Mouse (Mus musculus) limb, embryonic 11.5 days (tissue): ENCODE measurements at regions not wholly inside any gene's neighbourhood (a gene's known extent, or its start where the extent isn't known, plus 50 kb on each side); places are given as distances from the start of the nearest gene placed in this dataset.

Experiments used
- ATAC-seq: fragments of 200-750 bp; cut with Nextera tagmentation; 2 replicates; pipeline ENCODE4 v1.8.0; 2017; ENCODE audit warnings: low read depth; ENCODE audit not compliant: insufficient number of reproducible peaks, low FRiP score, low TSS enrichment
- DNase-seq: peaks from one replicate; pipeline ENCODE4 v3.0.0-alpha.2; 2015; ENCODE audit warnings: low spot score
- H3K27ac ChIP-seq: fragments of 300-500 bp; sonication (generic); replicated peaks from 2 replicates; pipeline ENCODE4 v1.5.1; 2014; ENCODE audit warnings: low read depth, mild to moderate bottlenecking, low read length
- H3K27me3 ChIP-seq: fragments of 300-500 bp; sonication (generic); 2 replicates; pipeline ENCODE4 v1.6.1; 2014; ENCODE audit warnings: mild to moderate bottlenecking, low read length, mixed read lengths; ENCODE audit not compliant: control insufficient read depth, insufficient read depth
- H3K36me3 ChIP-seq: fragments of 300-500 bp; sonication (generic); 2 replicates; pipeline ENCODE4 v1.6.1; 2014; ENCODE audit warnings: mild to moderate bottlenecking, low read length, moderate library complexity, mixed read lengths; ENCODE audit not compliant: control insufficient read depth, insufficient read depth
- H3K4me1 ChIP-seq: fragments of 300-500 bp; sonication (generic); 2 replicates; pipeline ENCODE4 v1.6.1; 2014; ENCODE audit warnings: low read length, mixed read lengths; ENCODE audit not compliant: control insufficient read depth, insufficient read depth
- H3K4me2 ChIP-seq: fragments of 300-500 bp; sonication (generic); 2 replicates; pipeline ENCODE4 v1.6.1; 2014; ENCODE audit warnings: low read depth, mild to moderate bottlenecking, moderate library complexity; ENCODE audit not compliant: severe bottlenecking
- H3K4me3 ChIP-seq: fragments of 300-500 bp; sonication (generic); 2 replicates; pipeline ENCODE4 v1.5.1; 2014; ENCODE audit warnings: low read depth, low read length
- H3K9ac ChIP-seq: fragments of 300-500 bp; sonication (generic); 2 replicates; pipeline ENCODE4 v1.6.1; 2014; ENCODE audit warnings: mild to moderate bottlenecking, low read length
- H3K9me3 ChIP-seq: fragments of 300-500 bp; sonication (generic); 2 replicates; pipeline ENCODE4 v1.6.1; 2016; ENCODE audit warnings: low read length; ENCODE audit not compliant: control insufficient read depth
- WGBS: fragments of 180-500 bp; shearing (Covaris S2); extraction: QIAGEN DNeasy Blood & Tissue Kit; methylation state at CpG from one replicate; pipeline ENCODE4 v1.1.7; 2014; 5-methylcytosine and 5-hydroxymethylcytosine counted together

GRCm38 (mm10) chr17:88164805-88165204 is 99.7 kb upstream of the Fbxo11 start:
- no peak overlapping the region for H3K9ac ChIP-seq
- no peaks in the 10 kb centered on the region for H3K27me3 ChIP-seq
- H3K4me2 ChIP-seq = no peak overlapping the region
- no peaks in the 10 kb centered on the region for H3K4me1 ChIP-seq
- 91% methylated on average over 4 of the region's 4 CpGs for WGBS
- no peaks in the 10 kb centered on the region for H3K36me3 ChIP-seq
- H3K27ac ChIP-seq = no peak overlapping the region
- H3K4me3 ChIP-seq = no peak overlapping the region
- no peaks in the 10 kb centered on the region for H3K9me3 ChIP-seq
- ATAC-seq (no peak), DNase-seq (no peak)

DNA sequence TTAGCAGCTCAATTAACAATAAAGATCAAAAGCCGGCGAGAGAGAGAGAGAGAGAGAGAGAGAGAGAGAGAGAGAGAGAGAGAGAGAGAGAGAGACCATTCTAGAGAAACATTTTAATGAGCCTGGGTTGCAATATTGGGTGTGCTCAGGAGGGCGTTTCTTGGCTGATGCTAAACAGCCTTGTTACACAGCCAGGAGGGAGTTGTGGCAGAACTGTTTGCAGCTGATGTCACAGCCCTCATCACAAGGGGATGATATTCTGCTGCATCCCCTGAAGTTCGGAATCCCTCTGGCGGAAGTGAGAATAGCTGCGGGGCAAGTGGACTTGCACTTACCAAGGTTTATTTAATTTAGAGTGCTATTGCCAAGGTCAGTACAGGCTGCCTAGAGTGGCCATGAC is 100.7 kb upstream of the Fbxo11 start:
- no peak overlapping the region for H3K4me2 ChIP-seq
- DNase-seq = no peak
- H3K36me3 ChIP-seq = no peaks in the 10 kb centered on the region
- no peaks in the 10 kb centered on the region for H3K27me3 ChIP-seq
- no peak overlapping the region for H3K4me3 ChIP-seq
- H3K9me3 ChIP-seq = no peaks in the 10 kb centered on the region
- no peak overlapping the region for H3K27ac ChIP-seq
- no peak overlapping the region for H3K9ac ChIP-seq
- no peaks in the 10 kb centered on the region for H3K4me1 ChIP-seq
- WGBS = 81% methylated on average over 6 of the region's 6 CpGs
- no peak for ATAC-seq

GRCm38 (mm10) chr17:88168262-88169096 is 103.4 kb upstream of the Fbxo11 start:
- no peak overlapping the region for H3K9ac ChIP-seq
- no peaks in the 10 kb centered on the region for H3K36me3 ChIP-seq
- no peaks in the 10 kb centered on the region for H3K9me3 ChIP-seq
- ATAC-seq (no peak), DNase-seq (no peak)
- no peak overlapping the region for H3K4me2 ChIP-seq
- no peaks in the 10 kb centered on the region for H3K27me3 ChIP-seq
- H3K4me1 ChIP-seq = no peaks in the 10 kb centered on the region
- WGBS = 82% methylated on average over 8 of the region's 8 CpGs
- no peak overlapping the region for H3K4me3 ChIP-seq
- no peak overlapping the region for H3K27ac ChIP-seq

GRCm38 (mm10) chr17:88171606-88172005 is 106.5 kb upstream of the Fbxo11 start:
- Histone ChIP-seq H3K4me3 (no peak overlapping the region), H3K9me3 (no peaks in the 10 kb centered on the region), H3K4me1 (no peaks in the 10 kb centered on the region), H3K4me2 (no peak overlapping the region), H3K36me3 (no peaks in the 10 kb centered on the region), H3K9ac (no peak overlapping the region), H3K27ac (no peak overlapping the region), H3K27me3 (no peaks in the 10 kb centered on the region)
- DNase-seq = no peak
- no peak for ATAC-seq
- 91% methylated on average over 3 of the region's 3 CpGs for WGBS

- no peaks in the 10 kb centered on the region for H3K36me3 ChIP-seq
- no peak overlapping the region for H3K27ac ChIP-seq
- no peaks in the 10 kb centered on the region for H3K27me3 ChIP-seq
- H3K9ac ChIP-seq = no peak overlapping the region
- DNase-seq (no peak), ATAC-seq (no peak)
- 83% methylated on average over 4 of the region's 4 CpGs for WGBS
- H3K4me3 ChIP-seq = no peak overlapping the region
- no peak overlapping the region for H3K4me2 ChIP-seq
- H3K9me3 ChIP-seq = no peaks in the 10 kb centered on the region
- no peaks in the 10 kb centered on the region for H3K4me1 ChIP-seq
Measured at GRCm38 (mm10) chr17:88173354-88174032, 108.4 kb upstream of the Fbxo11 start.

GRCm38 (mm10) chr17:88174242-88174679 is 109.2 kb upstream of the Fbxo11 start:
- Histone ChIP-seq H3K4me3 (no peak overlapping the region), H3K4me2 (no peak overlapping the region), H3K4me1 (no peaks in the 10 kb centered on the region), H3K27me3 (no peaks in the 10 kb centered on the region), H3K27ac (no peak overlapping the region), H3K9ac (no peak overlapping the region), H3K9me3 (no peaks in the 10 kb centered on the region), H3K36me3 (no peaks in the 10 kb centered on the region)
- 90% methylated on average over 10 of the region's 10 CpGs for WGBS
- DNase-seq (no peak), ATAC-seq (no peak)

DNA sequence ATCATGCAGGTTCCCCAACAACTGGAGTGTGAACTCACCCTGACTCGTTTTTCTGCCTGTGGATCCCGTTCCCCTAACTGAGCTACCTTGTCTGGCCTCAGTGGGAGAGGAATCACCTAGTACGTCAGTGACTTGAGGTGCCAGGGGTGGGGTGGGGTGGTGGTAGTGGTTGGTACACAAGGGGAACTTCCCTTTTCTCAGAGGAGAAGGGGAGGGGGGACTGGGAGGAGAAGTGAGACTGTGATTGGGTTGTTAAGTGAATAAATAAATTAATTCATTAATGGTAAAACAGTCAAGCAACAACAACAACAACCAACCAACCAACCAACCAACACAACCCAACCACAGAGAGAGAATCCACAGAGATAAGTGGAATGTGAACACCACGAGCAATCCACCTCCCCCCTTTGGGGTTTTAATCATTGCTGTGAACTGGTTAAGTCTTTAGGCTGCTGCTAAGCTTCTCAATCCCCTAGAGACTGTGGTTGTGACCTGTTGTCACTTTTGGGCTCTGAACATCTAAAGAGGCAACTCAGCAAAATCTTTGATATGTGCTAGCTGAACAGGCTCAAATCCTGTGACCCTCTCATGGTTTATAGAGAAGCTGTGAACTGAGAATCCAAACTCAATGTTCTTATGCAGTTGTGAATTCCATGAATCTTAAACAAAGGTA is 111.0 kb upstream of the Fbxo11 start:
- no peaks in the 10 kb centered on the region for H3K9me3 ChIP-seq
- ATAC-seq (no peak), DNase-seq (no peak)
- no peaks in the 10 kb centered on the region for H3K4me1 ChIP-seq
- no peaks in the 10 kb centered on the region for H3K36me3 ChIP-seq
- H3K4me2 ChIP-seq = no peak overlapping the region
- 84% methylated on average over 4 of the region's 4 CpGs for WGBS
- H3K4me3 ChIP-seq = no peak overlapping the region
- H3K27ac ChIP-seq = no peak overlapping the region
- no peak overlapping the region for H3K9ac ChIP-seq
- H3K27me3 ChIP-seq = no peaks in the 10 kb centered on the region

DNA sequence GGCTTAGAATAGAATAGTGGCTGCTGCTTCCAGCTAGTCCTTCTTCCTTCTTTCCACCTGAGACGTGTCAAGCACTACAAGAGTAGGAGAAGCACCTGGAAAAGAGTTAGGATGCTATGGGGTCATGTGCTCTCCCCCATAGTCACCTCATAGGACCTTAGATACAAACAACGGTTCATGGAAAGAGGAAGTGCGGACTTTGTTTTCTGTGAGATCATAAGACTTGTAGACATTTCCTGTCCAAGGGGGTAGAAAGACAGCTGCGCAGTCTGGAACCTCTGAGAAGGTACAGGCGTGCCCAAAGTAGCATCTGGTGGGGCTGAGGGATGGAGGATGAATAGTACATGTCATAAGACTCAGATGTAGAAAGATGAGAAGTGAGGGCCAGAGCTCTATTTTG is 125.6 kb upstream of the Fbxo11 start:
- Histone ChIP-seq H3K27me3 (no peaks in the 10 kb centered on the region), H3K27ac (no peak overlapping the region), H3K9ac (no peak overlapping the region), H3K4me3 (no peak overlapping the region), H3K9me3 (no peaks in the 10 kb centered on the region), H3K4me1 (no peaks in the 10 kb centered on the region), H3K4me2 (no peak overlapping the region), H3K36me3 (no peaks in the 10 kb centered on the region)
- DNase-seq (no peak), ATAC-seq (no peak)
- 90% methylated on average over 5 of the region's 5 CpGs for WGBS
